8 mouse cellular contexts compared by ENCODE assay signal in genomic region chr2:168902634-168903033, GRCm38 (mm10). TPM values are rescaled to one million over a fixed set of nuclear protein-coding genes. Genes with fewer than 3 reads are reported as not detected.
A peak's percentile ranks its signal among the peaks of the same experiment; 100 is the strongest.
DNase-seq lines count a peak whose midpoint lies in the region; ATAC-seq and TF ChIP-seq lines count a peak whose summit lies in the region.

No protein-coding gene starts in this region.

- TF ChIP-seq CTCF in thymus, adult 2 months (IDR thresholded peaks at IDR 0.05; ENCODE audit: borderline replicate concordance, control insufficient read depth, extremely low read depth, insufficient read depth, low read length, poor library complexity) = peak; percentile 80; the same call in 1 of the 2 replicates
- TF ChIP-seq CTCF in bone marrow macrophage, adult 2 months (IDR thresholded peaks at IDR 0.05; ENCODE audit: low read depth, low read length) = peak; percentile 89
- TF ChIP-seq CTCF in liver, embryonic 14.5 days (IDR thresholded peaks at IDR 0.05; ENCODE audit: low read depth) = peak; percentile 87

- 28% methylated on average over 8 of the region's 8 CpGs for WGBS in hindbrain, embryonic 10.5 days
- WGBS in hindbrain, embryonic 16.5 days = 22% methylated on average over 8 of the region's 8 CpGs
- WGBS in thymus, adult 2 months = 7% methylated on average over 8 of the region's 8 CpGs
- WGBS in liver, embryonic 14.5 days (ENCODE audit: insufficient replicate concordance) = 14% methylated on average over 8 of the region's 8 CpGs

- DNase-seq in hindbrain, embryonic 10.5 days (ENCODE audit: low spot score) = peak; percentile 50
- peak; percentile 50 for DNase-seq in thymus, adult 2 months
- DNase-seq in thymus, adult 18-20 months = no peak
- no peak for DNase-seq in liver, embryonic 14.5 days (ENCODE audit: low read depth in 3 of 3, low spot score in 3 of 3)
- DNase-seq in thymus, postnatal 14 days = peak; percentile 70
- no peak for DNase-seq in ovary, postnatal 10 days (ENCODE audit: low spot score)

- peaks cover 7% of the 10 kb centered on the region; the same call in 1 of the 2 replicates for H3K27me3 ChIP-seq in hindbrain, embryonic 10.5 days (ENCODE audit: insufficient read depth, poor library complexity, severe bottlenecking)
- no peaks in the 10 kb centered on the region for H3K27me3 ChIP-seq in hindbrain, embryonic 16.5 days (replicated peaks; ENCODE audit: control insufficient read depth, insufficient read depth, low read length)
- no peaks in the 10 kb centered on the region for H3K27me3 ChIP-seq in thymus, adult 2 months (ENCODE audit: control insufficient read depth, insufficient read depth, low read length)
- H3K27me3 ChIP-seq in liver, embryonic 14.5 days (ENCODE audit: control insufficient read depth, insufficient read depth, low read length) = no peaks in the 10 kb centered on the region

- no peak for TF ChIP-seq POLR2A in thymus, adult 2 months (IDR thresholded peaks at IDR 0.05; ENCODE audit: control insufficient read depth, extremely low read depth, insufficient read depth, low read length, poor library complexity)
- TF ChIP-seq POLR2A in bone marrow macrophage, adult 2 months (IDR thresholded peaks at IDR 0.05; ENCODE audit: borderline replicate concordance, low read depth, low read length) = no peak

- no peaks in the 10 kb centered on the region for H3K36me3 ChIP-seq in hindbrain, embryonic 10.5 days
- no peaks in the 10 kb centered on the region for H3K36me3 ChIP-seq in hindbrain, embryonic 16.5 days (ENCODE audit: control insufficient read depth, insufficient read depth, low read length)
- no peaks in the 10 kb centered on the region for H3K36me3 ChIP-seq in thymus, adult 2 months (ENCODE audit: control insufficient read depth, insufficient read depth, low read length)
- no peaks in the 10 kb centered on the region for H3K36me3 ChIP-seq in liver, embryonic 14.5 days (replicated peaks; ENCODE audit: control insufficient read depth, insufficient read depth, low read depth)

- H3K4me2 ChIP-seq in hindbrain, embryonic 16.5 days (ENCODE audit: low read length) = no peak overlapping the region
- H3K4me2 ChIP-seq in liver, embryonic 14.5 days (ENCODE audit: low read depth) = no peak overlapping the region

- no peak for TF ChIP-seq EP300 in liver, embryonic 14.5 days (IDR thresholded peaks at IDR 0.05; ENCODE audit: low read depth)

- H3K9ac ChIP-seq in hindbrain, embryonic 16.5 days (ENCODE audit: low read depth, low read length) = no peak overlapping the region
- no peak overlapping the region for H3K9ac ChIP-seq in liver, embryonic 14.5 days (replicated peaks)

- H3K9me3 ChIP-seq in hindbrain, embryonic 10.5 days = no peaks in the 10 kb centered on the region
- H3K9me3 ChIP-seq in hindbrain, embryonic 16.5 days (ENCODE audit: control insufficient read depth, low read length) = no peaks in the 10 kb centered on the region
- no peaks in the 10 kb centered on the region for H3K9me3 ChIP-seq in liver, embryonic 14.5 days (ENCODE audit: control insufficient read depth, low read length)

- peaks cover 19% of the 10 kb centered on the region for H3K4me1 ChIP-seq in hindbrain, embryonic 10.5 days (replicated peaks)
- H3K4me1 ChIP-seq in hindbrain, embryonic 16.5 days (ENCODE audit: control insufficient read depth, insufficient read depth, low read depth, low read length) = peaks cover 4% of the 10 kb centered on the region
- 0 out of 2 replicates have a peak, but pooled peaks cover 2% of the 10 kb centered on the region for H3K4me1 ChIP-seq in thymus, adult 2 months (replicated peaks; ENCODE audit: control insufficient read depth, insufficient read depth, low read length)
- no peaks in the 10 kb centered on the region for H3K4me1 ChIP-seq in bone marrow macrophage, adult 2 months (ENCODE audit: control insufficient read depth, insufficient read depth, low read length)
- no peaks in the 10 kb centered on the region for H3K4me1 ChIP-seq in liver, embryonic 14.5 days (replicated peaks; ENCODE audit: control insufficient read depth in 2 of 2, insufficient read depth in 2 of 2, low read length in 1 of 2)

- H3K4me3 ChIP-seq in hindbrain, embryonic 10.5 days = no peak overlapping the region
- H3K4me3 ChIP-seq in hindbrain, embryonic 16.5 days (ENCODE audit: low read length) = no peak overlapping the region
- H3K4me3 ChIP-seq in thymus, adult 2 months (ENCODE audit: control insufficient read depth, insufficient read depth, low read length) = no peak overlapping the region
- no peak overlapping the region for H3K4me3 ChIP-seq in bone marrow macrophage, adult 2 months (ENCODE audit: insufficient read depth, low read length)
- H3K4me3 ChIP-seq in liver, embryonic 14.5 days (ENCODE audit: insufficient read depth in 1 of 2, low read depth in 2 of 2, low read length in 2 of 2) = no peak overlapping the region

- no peak for ATAC-seq in hindbrain, embryonic 16.5 days
- no peak for ATAC-seq in liver, embryonic 14.5 days (ENCODE audit: insufficient read depth)

- H3K27ac ChIP-seq in hindbrain, embryonic 10.5 days = no peak overlapping the region
- no peak overlapping the region for H3K27ac ChIP-seq in hindbrain, embryonic 16.5 days (ENCODE audit: low read depth, low read length)
- H3K27ac ChIP-seq in thymus, adult 2 months (ENCODE audit: control insufficient read depth, insufficient read depth, low read length) = no peak overlapping the region
- no peak overlapping the region for H3K27ac ChIP-seq in bone marrow macrophage, adult 2 months (ENCODE audit: insufficient read depth, low read depth, low read length)
- no peak overlapping the region for H3K27ac ChIP-seq in liver, embryonic 14.5 days

RNA-seq across cellular contexts. Expression of gene Zfp64, which starts 52.8 kb away (rescaled TPM):
- polyA plus RNA-seq in hindbrain, embryonic 10.5 days (2016; fragmentation: Nextera tagmentation; extraction: Ambion mirVana) = 39.9 and 41.3 TPM in 2 replicates
- polyA plus RNA-seq in hindbrain, embryonic 16.5 days (2015; fragmentation: Nextera tagmentation; extraction: Ambion mirVana) = 30.8 and 35.0 TPM in 2 replicates
- polyA plus RNA-seq in thymus, adult 2 months (2012; rRNA removed) = 63.1 and 71.5 TPM in 2 replicates
- polyA plus RNA-seq in bone marrow macrophage, adult 2 months (2012; ENCODE audit: insufficient read depth, insufficient read length, missing spikeins) = 7.4 and 9.9 TPM in 2 replicates
- polyA plus RNA-seq in liver, embryonic 14.5 days (2012; rRNA removed) = 7.2 and 7.6 TPM in 2 replicates
- 7.1 and 9.4 TPM in 2 replicates for polyA plus RNA-seq in liver, embryonic 14.5 days (2014; fragmentation: Nextera tagmentation; extraction: Ambion mirVana)

Comparison
In these comparisons a context has a peak if more than half of its experiments do, and no peak if none do; other contexts are left out.
1. DNase-seq: peak in hindbrain, embryonic 10.5 days (single experiment), thymus, adult 2 months (single experiment) and thymus, postnatal 14 days (single experiment); none in thymus, adult 18-20 months (0 of 2), liver, embryonic 14.5 days (0 of 3) and ovary, postnatal 10 days (single experiment).
2. Peak in every context shown above with its lines, with median percentiles within 50 percentile points of each other: CTCF ChIP-seq.